Mouse (Mus musculus) G1E (cell line): Measurements from ENCODE around the gene Phf12.

Experiments used
- CTCF ChIP-seq: IDR thresholded peaks from 2 replicates; pipeline ENCODE4 v1.5.1; 2012; ENCODE audit warnings: low read depth, low read length, inconsistent platforms, mixed read lengths
- GATA1 ChIP-seq: IDR thresholded peaks from 2 replicates; pipeline ENCODE4 v1.6.1; 2012; ENCODE audit warnings: borderline replicate concordance, low read length, inconsistent platforms, mixed read lengths
- GATA2 ChIP-seq: IDR thresholded peaks from 2 replicates; pipeline ENCODE4 v1.6.1; 2012; ENCODE audit warnings: low read depth, low read length, inconsistent platforms, borderline replicate concordance
- POLR2AphosphoS5 ChIP-seq: IDR thresholded peaks from 2 replicates; pipeline ENCODE4 v1.6.1; 2012; ENCODE audit warnings: low read depth, low read length, inconsistent platforms; ENCODE audit not compliant: insufficient replicate concordance
- TAL1 ChIP-seq: conservative IDR thresholded peaks from 2 replicates; pipeline ENCODE4 v1.6.1; 2012; ENCODE audit warnings: low read depth, low read length, inconsistent platforms, mixed read lengths

DNA sequence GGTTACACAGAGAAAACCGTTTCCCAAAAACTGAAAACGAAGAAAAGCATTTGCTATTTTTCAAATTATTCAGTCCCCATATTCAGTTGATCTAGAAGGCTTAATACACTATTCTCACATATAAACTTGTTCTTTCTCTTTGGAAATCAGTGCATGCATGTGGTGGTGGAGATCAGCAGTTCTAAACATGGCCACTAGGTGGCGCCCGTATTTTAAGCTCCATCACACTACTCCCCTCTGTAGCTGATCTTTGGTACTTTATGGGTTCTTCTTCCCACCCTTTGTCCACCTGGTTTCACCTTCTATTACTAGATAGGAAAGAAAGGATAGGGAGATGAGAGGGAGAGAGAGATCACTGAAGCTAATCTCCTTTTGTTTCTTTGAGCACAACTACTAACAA, 37.1 kb downstream of the Phf12 start:
- TF ChIP-seq CTCF: peak; percentile 92
- no peak for TF ChIP-seq POLR2AphosphoS5
- no peak for TF ChIP-seq GATA1
- no peak for TF ChIP-seq GATA2
- TF ChIP-seq TAL1: no peak
